Mouse (Mus musculus): Measurements from ENCODE around the gene Nfx1.

DNA sequence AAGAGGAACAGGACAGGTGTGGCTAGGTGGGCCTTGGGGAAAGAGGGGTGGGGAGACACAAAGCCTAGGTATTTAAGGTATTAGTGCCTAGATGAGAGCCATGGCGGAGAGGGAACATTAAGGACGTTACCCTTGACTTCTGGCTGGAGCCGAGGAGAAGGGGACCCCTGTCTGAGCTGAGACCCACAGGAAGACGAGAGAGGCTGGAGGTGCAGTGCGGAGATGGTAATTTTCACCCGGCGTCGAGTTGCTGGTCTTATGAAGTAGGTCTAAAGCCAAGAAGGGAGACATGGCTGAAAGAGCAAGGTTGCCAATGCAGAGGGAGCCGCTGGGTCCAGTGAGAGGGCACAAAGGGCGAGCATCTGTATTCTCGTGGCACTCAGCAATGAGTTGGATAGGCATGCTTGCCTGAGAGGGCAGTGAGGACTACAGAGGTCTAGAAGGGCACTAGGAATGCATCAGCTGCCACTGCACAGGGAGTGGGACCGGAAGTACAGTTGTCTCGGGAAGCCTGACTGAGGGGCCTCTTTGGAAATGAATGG, 75.6 kb downstream of the Nfx1 start:
- TF ChIP-seq CTCF (conservative IDR thresholded peaks at IDR 0.05; ENCODE audit: insufficient read depth, insufficient read length, low read depth, low read length) = no peak
- no peak for TF ChIP-seq POLR2A (IDR thresholded peaks at IDR 0.05; ENCODE audit: low read depth, low read length)
